Mouse (Mus musculus) heart, embryonic 14.5 days (tissue): ENCODE measurements at regions not wholly inside any gene's neighbourhood (a gene's known extent, or its start where the extent isn't known, plus 50 kb on each side); places are given as distances from the start of the nearest gene placed in this dataset.
A peak's percentile ranks its signal among the peaks of the same experiment; 100 is the strongest.

ENCODE experiments used
- ATAC-seq: fragments of 200-750 bp; cut with Nextera tagmentation; 2 replicates; pipeline ENCODE4 v1.8.0; 2017; ENCODE audit warnings: low read depth, moderate TSS enrichment; ENCODE audit not compliant: insufficient number of reproducible peaks, insufficient read depth, low FRiP score
- H3K27ac ChIP-seq, 2 experiments: fragments of 200-500 bp in 1 of 2; fragments of 300-500 bp in 1 of 2; sonication (generic) in 1 of 2; replicated peaks in 1 of 2; 2 replicates each; pipeline ENCODE4 v1.5.1; 2012 to 2014; ENCODE audit warnings: low read depth in 2 of 2, low read length in 2 of 2, control low read depth in 1 of 2, mild to moderate bottlenecking in 1 of 2, mixed read lengths in 1 of 2; ENCODE audit not compliant: control insufficient read depth in 1 of 2, insufficient read depth in 1 of 2
- H3K27me3 ChIP-seq: fragments of 300-500 bp; sonication (generic); 2 replicates; pipeline ENCODE4 v1.6.1; 2014; ENCODE audit warnings: mild to moderate bottlenecking, low read length, control low read depth; ENCODE audit not compliant: control insufficient read depth, insufficient read depth
- H3K36me3 ChIP-seq: fragments of 300-500 bp; sonication (generic); 2 replicates; pipeline ENCODE4 v1.6.1; 2014; ENCODE audit warnings: mild to moderate bottlenecking, control low read depth, low read length, mixed read lengths; ENCODE audit not compliant: control insufficient read depth, insufficient read depth
- H3K4me1 ChIP-seq, 2 experiments: fragments of 200-500 bp in 1 of 2; fragments of 300-500 bp in 1 of 2; sonication (generic) in 1 of 2; 2 replicates each; pipeline ENCODE4 v1.6.1; 2012 to 2014; ENCODE audit warnings: low read length in 2 of 2, control low read depth in 1 of 2, mixed read lengths in 1 of 2; ENCODE audit not compliant: control insufficient read depth in 2 of 2, insufficient read depth in 2 of 2
- H3K4me2 ChIP-seq: fragments of 300-500 bp; sonication (generic); 2 replicates; pipeline ENCODE4 v1.6.1; 2014; ENCODE audit warnings: mild to moderate bottlenecking, low read length
- H3K4me3 ChIP-seq, 2 experiments: fragments of 200-500 bp in 1 of 2; fragments of 300-500 bp in 1 of 2; sonication (generic) in 1 of 2; 2 replicates each; pipeline ENCODE4 v1.5.1; 2012 to 2014; ENCODE audit warnings: low read length in 2 of 2, mild to moderate bottlenecking in 2 of 2, control low read depth in 1 of 2, low read depth in 1 of 2, moderate library complexity in 1 of 2; ENCODE audit not compliant: control insufficient read depth in 1 of 2, insufficient read depth in 1 of 2
- H3K9ac ChIP-seq: fragments of 300-500 bp; sonication (generic); 2 replicates; pipeline ENCODE4 v1.6.1; 2014; ENCODE audit warnings: mild to moderate bottlenecking, low read length
- H3K9me3 ChIP-seq: fragments of 300-500 bp; sonication (generic); 2 replicates; pipeline ENCODE4 v1.6.1; 2016; ENCODE audit warnings: low read length, control low read depth; ENCODE audit not compliant: control insufficient read depth
- WGBS: fragments of 180-500 bp; shearing (Covaris S2); extraction: QIAGEN DNeasy Blood & Tissue Kit; methylation state at CpG from one replicate; pipeline ENCODE4 v1.1.7; 2014; 5-methylcytosine and 5-hydroxymethylcytosine counted together

GRCm38 (mm10) chr16:29861056-29861455 lies 203.1 kb upstream of the Hes1 start:
- no peaks in the 10 kb centered on the region for H3K9me3 ChIP-seq
- H3K27ac ChIP-seq, result no peak overlapping the region
- H3K4me1 ChIP-seq, result peaks cover 10% of the 10 kb centered on the region in 2 experiments; a peak in 3 of 4 replicates
- no peak overlapping the region for H3K4me3 ChIP-seq
- H3K9ac ChIP-seq, result no peak overlapping the region
- no peak overlapping the region for H3K4me2 ChIP-seq
- H3K27me3 ChIP-seq, result peaks cover 4% of the 10 kb centered on the region; the same call in 1 of the 2 replicates
- H3K36me3 ChIP-seq, result no peaks in the 10 kb centered on the region
- WGBS, result 25% methylated on average over 4 of the region's 4 CpGs
- no peak for ATAC-seq

- H3K9ac ChIP-seq, result no peak overlapping the region
- H3K9me3 ChIP-seq, result no peaks in the 10 kb centered on the region
- H3K27ac ChIP-seq, result no peak overlapping the region
- H3K36me3 ChIP-seq, result no peaks in the 10 kb centered on the region
- H3K4me3 ChIP-seq, result no peak overlapping the region
- H3K4me1 ChIP-seq, result peaks cover 6 to 10% of the 10 kb centered on the region in 2 experiments; a peak in 3 of 4 replicates
- WGBS, result 41% methylated on average over 17 of the region's 17 CpGs
- H3K27me3 ChIP-seq, result no peaks in the 10 kb centered on the region
- no peak overlapping the region for H3K4me2 ChIP-seq
- no peak for ATAC-seq
Measured at GRCm38 (mm10) chr16:29865075-29865740, 199.0 kb upstream of the Hes1 start.

- Histone ChIP-seq H3K4me1 (no peaks in the 10 kb centered on the region), H3K4me3 (no peak overlapping the region), H3K27ac (no peak overlapping the region), H3K36me3 (no peaks in the 10 kb centered on the region), H3K27me3 (no peaks in the 10 kb centered on the region), H3K9me3 (no peaks in the 10 kb centered on the region), H3K4me2 (no peak overlapping the region), H3K9ac (no peak overlapping the region)
- no peak for ATAC-seq
- 77% methylated on average over 5 of the region's 5 CpGs for WGBS
Measured at GRCm38 (mm10) chr16:29871395-29871794, 192.8 kb upstream of the Hes1 start.

GRCm38 (mm10) chr16:29876196-29876595 lies 188.0 kb upstream of the Hes1 start:
- no peak overlapping the region for H3K4me3 ChIP-seq
- no peak for ATAC-seq
- no peaks in the 10 kb centered on the region for H3K9me3 ChIP-seq
- H3K4me1 ChIP-seq, result peaks cover 4% of the 10 kb centered on the region in 2 experiments; a peak in 3 of 4 replicates
- no peaks in the 10 kb centered on the region for H3K36me3 ChIP-seq
- no peak overlapping the region for H3K4me2 ChIP-seq
- no peak overlapping the region for H3K27ac ChIP-seq
- no peak overlapping the region for H3K9ac ChIP-seq
- WGBS, result 69% methylated on average over 8 of the region's 8 CpGs
- no peaks in the 10 kb centered on the region for H3K27me3 ChIP-seq

DNA sequence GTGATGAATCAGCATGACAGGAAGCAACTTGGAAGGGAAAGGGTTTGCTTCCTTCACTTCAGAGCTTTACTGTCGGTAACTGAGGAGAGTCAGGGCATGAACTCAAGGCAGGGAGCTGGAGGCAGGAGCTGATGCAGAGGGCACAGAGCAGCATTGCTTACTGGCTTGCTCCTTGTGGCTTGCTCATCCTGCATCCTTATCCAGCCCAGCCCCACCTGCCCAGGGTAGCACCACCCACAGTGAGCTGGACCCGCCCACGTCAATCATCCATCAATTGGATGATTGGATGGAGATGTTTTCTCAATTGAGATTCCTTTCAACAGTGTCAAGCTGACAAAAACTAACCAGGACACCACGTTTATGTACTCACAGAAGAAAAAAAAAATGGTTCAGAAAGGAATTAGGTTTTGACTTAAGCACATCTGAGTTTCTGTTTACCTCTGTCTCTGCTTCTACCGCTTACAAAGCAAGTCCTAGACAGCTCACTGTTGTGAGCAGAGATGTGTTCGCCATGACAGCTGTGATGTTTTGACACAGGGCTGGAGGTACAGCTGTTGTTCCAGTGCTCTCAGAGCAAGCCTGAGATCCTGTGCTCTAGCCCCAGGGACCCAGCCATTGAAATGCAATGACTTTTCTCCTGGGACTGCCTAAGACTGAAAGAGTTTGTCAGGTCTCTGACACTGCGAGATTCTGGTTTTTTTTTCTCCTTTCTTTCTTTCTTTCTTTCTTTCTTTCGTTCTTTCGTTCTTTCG lies 186.6 kb upstream of the Hes1 start:
- Histone ChIP-seq H3K9me3 (no peaks in the 10 kb centered on the region), H3K4me2 (no peak overlapping the region), H3K27me3 (no peaks in the 10 kb centered on the region), H3K36me3 (no peaks in the 10 kb centered on the region), H3K4me1 (peaks cover 17 to 18% of the 10 kb centered on the region in 2 experiments), H3K9ac (no peak overlapping the region), H3K27ac (no peak overlapping the region), H3K4me3 (no peak overlapping the region)
- 48% methylated on average over 10 of the region's 10 CpGs for WGBS
- no peak for ATAC-seq

DNA sequence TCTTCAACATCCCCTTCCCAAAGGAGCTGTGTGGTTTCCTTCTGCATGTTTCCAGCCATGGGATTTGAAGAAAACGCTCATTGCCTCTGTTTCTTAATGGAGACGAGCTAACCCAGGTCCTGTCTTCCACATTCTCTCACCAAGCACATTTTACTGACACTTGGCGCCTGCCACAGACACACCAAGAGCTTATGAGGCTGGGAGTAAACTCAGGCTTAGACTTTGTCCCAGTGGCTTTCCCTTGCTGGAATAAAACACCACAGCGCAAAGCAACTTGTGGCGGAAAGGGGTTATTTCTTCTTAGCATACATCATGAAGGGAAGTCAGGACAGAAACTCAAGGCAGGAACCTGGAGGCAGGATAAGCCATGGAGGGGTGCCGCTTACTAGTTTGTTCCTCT lies 184.5 kb upstream of the Hes1 start:
- Histone ChIP-seq H3K9me3 (no peaks in the 10 kb centered on the region), H3K27ac (no peak overlapping the region), H3K36me3 (no peaks in the 10 kb centered on the region), H3K9ac (no peak overlapping the region), H3K4me3 (no peak overlapping the region), H3K27me3 (no peaks in the 10 kb centered on the region), H3K4me2 (no peak overlapping the region), H3K4me1 (peaks cover 31 to 35% of the 10 kb centered on the region in 2 experiments)
- ATAC-seq, result no peak
- WGBS, result 78% methylated on average over 6 of the region's 6 CpGs

- ATAC-seq, result no peak
- Histone ChIP-seq H3K9ac (no peak overlapping the region), H3K4me3 (no peak overlapping the region), H3K4me1 (peaks cover 40 to 41% of the 10 kb centered on the region in 2 experiments), H3K36me3 (no peaks in the 10 kb centered on the region), H3K4me2 (peak overlapping the region; percentile 14; the same call in 1 of the 2 replicates), H3K9me3 (no peaks in the 10 kb centered on the region), H3K27ac (peak overlapping the region; percentile 17 to 88; a peak in 3 of 4 replicates), H3K27me3 (no peaks in the 10 kb centered on the region)
- 30% methylated on average over 12 of the region's 12 CpGs for WGBS
Measured at GRCm38 (mm10) chr16:29881497-29881896, 182.7 kb upstream of the Hes1 start.
